Mouse (Mus musculus) myocyte (in vitro differentiated cells): ENCODE measurements at regions not wholly inside any gene's neighbourhood (a gene's known extent, or its start where the extent isn't known, plus 50 kb on each side); places are given as distances from the start of the nearest gene placed in this dataset.

Experiments
- CEBPB ChIP-seq: IDR thresholded peaks from 2 replicates; pipeline ENCODE4 v1.6.1; 2011; ENCODE audit warnings: mild to moderate bottlenecking, moderate library complexity; ENCODE audit not compliant: poor library complexity, insufficient read depth, severe bottlenecking
- E2F4 ChIP-seq: IDR thresholded peaks from one replicate; pipeline ENCODE4 v1.6.1; 2011; ENCODE audit warnings: mild to moderate bottlenecking, control low read depth, moderate library complexity; ENCODE audit not compliant: insufficient read depth
- MAX ChIP-seq: IDR thresholded peaks from one replicate; pipeline ENCODE4 v1.6.1; 2011; ENCODE audit warnings: low read depth, mild to moderate bottlenecking, control low read depth
- MYOD1 ChIP-seq, 3 experiments: IDR thresholded peaks; one replicate each; pipeline ENCODE4 v1.6.1; 2011; ENCODE audit warnings: control low read depth in 2 of 3, low read depth in 2 of 3, mild to moderate bottlenecking in 2 of 3, moderate library complexity in 1 of 3; ENCODE audit not compliant: insufficient read length in 2 of 3, control insufficient read depth in 1 of 3
- MYOG ChIP-seq, 3 experiments: IDR thresholded peaks; one replicate each; pipeline ENCODE4 v1.6.1; 2011; ENCODE audit warnings: control low read depth in 2 of 3, low read depth in 2 of 3, mild to moderate bottlenecking in 2 of 3; ENCODE audit not compliant: insufficient read length in 2 of 3, control insufficient read depth in 1 of 3, insufficient read depth in 1 of 3
- POLR2A ChIP-seq: IDR thresholded peaks from one replicate; pipeline ENCODE4 v1.6.1; 2011; ENCODE audit warnings: low read depth, mild to moderate bottlenecking, control low read depth, moderate library complexity; ENCODE audit not compliant: insufficient read length
- POLR2AphosphoS2 ChIP-seq: IDR thresholded peaks from one replicate; pipeline ENCODE4 v1.6.1; 2011; ENCODE audit warnings: low read depth, control low read depth; ENCODE audit not compliant: insufficient read length
- USF1 ChIP-seq: IDR thresholded peaks from one replicate; pipeline ENCODE4 v1.6.1; 2011; ENCODE audit warnings: low read depth, mild to moderate bottlenecking, control low read depth, moderate library complexity

DNA sequence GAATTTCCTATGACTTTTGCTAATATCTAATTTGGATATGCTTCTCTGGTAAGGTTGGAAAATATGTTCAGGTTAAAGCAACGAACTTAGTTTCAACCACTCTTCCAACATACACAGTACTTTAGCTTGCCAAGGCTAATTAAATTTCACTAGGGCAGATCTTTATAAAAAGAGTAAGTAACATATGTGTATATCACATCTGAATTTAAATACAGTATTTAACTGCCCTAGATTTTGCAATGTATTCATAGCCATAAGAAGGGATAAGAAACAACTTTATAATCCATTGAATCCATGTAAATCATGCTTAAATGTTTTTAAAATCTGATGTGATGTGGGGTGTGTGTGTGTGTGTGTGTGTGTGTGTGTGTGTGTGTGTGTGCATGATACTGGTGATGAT lies 705.3 kb downstream of the Cypt12 start:
- TF ChIP-seq MYOD1 (IDR thresholded peaks at IDR 0.05; ENCODE audit: control insufficient read depth in 1 of 3, insufficient read length in 2 of 3, low read depth in 2 of 3) (no peak), POLR2A (no peak), E2F4 (no peak), CEBPB (no peak), MYOG (IDR thresholded peaks at IDR 0.05; ENCODE audit: control insufficient read depth in 1 of 3, insufficient read depth in 1 of 3, insufficient read length in 2 of 3, low read depth in 2 of 3) (no peak), POLR2AphosphoS2 (no peak), USF1 (no peak), MAX (no peak)
